Mouse (Mus musculus): ENCODE measurements around the gene P4hb. TPM values are rescaled to one million over a fixed set of nuclear protein-coding genes. Genes with fewer than 3 reads are reported as not detected.

The P4hb gene
- total and polyA plus RNA-seq, 3 experiments, result 563 to 1,152 (median 625) TPM

GRCm38 (mm10) chr11:120534093-120534492, 39.0 kb downstream of the P4hb start:
- Histone ChIP-seq H3K9me3 (replicated peaks; ENCODE audit: insufficient read depth, low read length) (no peaks in the 10 kb centered on the region), H3K4me1 (ENCODE audit: control insufficient read depth in 1 of 2, insufficient read depth in 2 of 2, low read length in 2 of 2) (peaks cover 0 to 7% of the 10 kb centered on the region in 2 experiments; a peak in 1 of 4 replicates), H3K9ac (ENCODE audit: control insufficient read depth, low read depth, low read length, poor library complexity, severe bottlenecking) (no peak overlapping the region), H3K27ac (ENCODE audit: control insufficient read depth, low read depth, low read length) (no peak overlapping the region), H3K36me3 (ENCODE audit: control insufficient read depth in 1 of 2, insufficient read depth in 2 of 2, low read length in 2 of 2) (no peaks in the 10 kb centered on the region), H3K27me3 (ENCODE audit: control insufficient read depth in 1 of 2, insufficient read depth in 2 of 2, low read length in 2 of 2) (peaks cover 5 to 10% of the 10 kb centered on the region in 2 experiments; a peak in 2 of 4 replicates), H3K4me3 (ENCODE audit: control insufficient read depth in 1 of 2, insufficient read depth in 1 of 2, low read depth in 2 of 2, low read length in 2 of 2) (no peak overlapping the region), H3K79me2 (ENCODE audit: control insufficient read depth, insufficient read depth, low read length, poor library complexity) (no peaks in the 10 kb centered on the region)
- TF ChIP-seq MAFK (IDR thresholded peaks at IDR 0.05; ENCODE audit: borderline replicate concordance, low read depth, low read length) (no peak), RAD21 (IDR thresholded peaks at IDR 0.05; ENCODE audit: low read depth, low read length) (no peak), MXI1 (IDR thresholded peaks at IDR 0.05; ENCODE audit: low read depth, low read length) (no peak), GABPA (IDR thresholded peaks at IDR 0.05; ENCODE audit: low read depth, low read length) (no peak), MYC (IDR thresholded peaks at IDR 0.05; ENCODE audit: low read depth, low read length) (no peak), CHD2 (IDR thresholded peaks at IDR 0.05; ENCODE audit: low read length) (no peak), EP300 (IDR thresholded peaks at IDR 0.05; ENCODE audit: low read depth in 1 of 2, low read length in 2 of 2) (no peak), MYB (IDR thresholded peaks at IDR 0.05; ENCODE audit: low read depth, low read length) (no peak), MAX (IDR thresholded peaks at IDR 0.05; ENCODE audit: low read length) (no peak), CHD1 (IDR thresholded peaks at IDR 0.05; ENCODE audit: low read depth, low read length) (no peak)
- DNase-seq (ENCODE audit: low read depth, low spot score), result no peak

- no peak for TF ChIP-seq ZMIZ1 (IDR thresholded peaks at IDR 0.05; ENCODE audit: low read depth, low read length)
- no peak for TF ChIP-seq ZC3H11A (IDR thresholded peaks at IDR 0.05; ENCODE audit: low read depth, low read length)
- no peak for TF ChIP-seq SIN3A (IDR thresholded peaks at IDR 0.05; ENCODE audit: low read length)
- no peak for TF ChIP-seq HCFC1 (IDR thresholded peaks at IDR 0.05; ENCODE audit: low read depth, low read length)
- TF ChIP-seq GABPA (IDR thresholded peaks at IDR 0.05; ENCODE audit: low read depth, low read length), result no peak
- no peak for TF ChIP-seq NELFE (IDR thresholded peaks at IDR 0.05; ENCODE audit: low read depth, low read length)
- no peak for TF ChIP-seq ZKSCAN1 (IDR thresholded peaks at IDR 0.05; ENCODE audit: low read depth, low read length)
- TF ChIP-seq POLR2AphosphoS2 (IDR thresholded peaks at IDR 0.05; ENCODE audit: low read length), result no peak
- TF ChIP-seq E2F4 (IDR thresholded peaks at IDR 0.05; ENCODE audit: borderline replicate concordance, low read depth, low read length), result no peak
- H3K4me3 ChIP-seq (ENCODE audit: control insufficient read depth in 1 of 2, insufficient read depth in 1 of 2, low read depth in 2 of 2, low read length in 2 of 2), result no peak overlapping the region
- peaks cover 4 to 14% of the 10 kb centered on the region in 2 experiments for H3K4me1 ChIP-seq (ENCODE audit: control insufficient read depth in 1 of 2, insufficient read depth in 2 of 2, low read length in 2 of 2)
- H3K27ac ChIP-seq (ENCODE audit: control insufficient read depth, low read depth, low read length), result no peak overlapping the region
- DNase-seq (ENCODE audit: low read depth, low spot score), result no peak
- no peaks in the 10 kb centered on the region for H3K9me3 ChIP-seq (replicated peaks; ENCODE audit: insufficient read depth, low read length)
- H3K9ac ChIP-seq (ENCODE audit: control insufficient read depth, low read depth, low read length, poor library complexity, severe bottlenecking), result no peak overlapping the region
- H3K79me2 ChIP-seq (ENCODE audit: control insufficient read depth, insufficient read depth, low read length, poor library complexity), result no peaks in the 10 kb centered on the region
- peaks cover 5 to 10% of the 10 kb centered on the region in 2 experiments; a peak in 2 of 4 replicates for H3K27me3 ChIP-seq (ENCODE audit: control insufficient read depth in 1 of 2, insufficient read depth in 2 of 2, low read length in 2 of 2)
- H3K36me3 ChIP-seq (ENCODE audit: control insufficient read depth in 1 of 2, insufficient read depth in 2 of 2, low read length in 2 of 2), result peaks cover 0 to 9% of the 10 kb centered on the region in 2 experiments; a peak in 2 of 4 replicates
Measured at GRCm38 (mm10) chr11:120531646-120532045, 41.4 kb downstream of the P4hb start.
